ENCODE assay signal across 11 mouse cellular contexts in the genomic region with DNA sequence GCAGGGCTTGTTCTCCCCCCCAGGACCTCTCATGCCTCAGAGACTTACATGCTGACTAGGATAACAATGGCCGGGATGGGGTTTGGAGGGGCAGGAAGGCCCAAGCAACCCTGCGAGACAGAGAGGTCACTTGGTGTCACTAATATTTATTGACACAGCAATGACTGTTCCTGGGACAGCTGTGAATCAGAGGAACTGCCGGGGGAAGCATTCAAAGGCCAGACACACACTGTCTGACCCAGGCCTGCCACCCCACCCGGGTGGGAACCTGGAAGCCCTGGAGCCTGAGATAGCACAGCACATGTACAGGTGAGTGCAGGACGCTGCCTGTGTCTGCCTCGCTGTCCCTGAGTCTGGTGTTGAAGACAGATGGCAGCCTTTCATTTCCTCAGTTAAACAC.
DNase-seq lines count a peak whose midpoint lies in the region; ATAC-seq and TF ChIP-seq lines count a peak whose summit lies in the region.
"Had no signal": no experiment of that assay in that cellular context is flagged by ENCODE, and none has a peak within 500 bp of the region (broad histone marks: within the 10 kb centered on the region; RNA-seq: fewer than 3 reads in every experiment).

No protein-coding gene starts in this region.

- no peak overlapping the region for H3K9ac ChIP-seq in forebrain, embryonic 12.5 days
- no peak overlapping the region for H3K9ac ChIP-seq in forebrain, embryonic 16.5 days (replicated peaks; ENCODE audit: low read depth, low read length)
- no peak overlapping the region for H3K9ac ChIP-seq in lung, embryonic 14.5 days

- peak; percentile 41 for DNase-seq in lung, embryonic 14.5 days
- DNase-seq in lung, adult 2 months = no peak
- peak; percentile 61 for DNase-seq in embryo, embryonic 9.5 days (ENCODE audit: extremely low spot score)
- DNase-seq in limb, embryonic 10.5 days (ENCODE audit: low spot score) = no peak
- DNase-seq in spleen, adult 12 weeks (ENCODE audit: low spot score) = no peak
- no peak for DNase-seq in gastrocnemius, postnatal 14 days
- DNase-seq: heart, postnatal 14 days; layer of hippocampus, adult 9-11 months; right cerebral cortex, postnatal 4 days had no signal

- TF ChIP-seq CTCF in lung, embryonic 14.5 days (IDR thresholded peaks at IDR 0.05; ENCODE audit: low read depth) = no peak
- TF ChIP-seq CTCF in lung, adult 2 months (IDR thresholded peaks at IDR 0.05; ENCODE audit: insufficient read depth, low read length) = no peak

- H3K4me2 ChIP-seq in forebrain, embryonic 12.5 days = no peak overlapping the region
- no peak overlapping the region for H3K4me2 ChIP-seq in forebrain, embryonic 16.5 days (ENCODE audit: low read length)
- H3K4me2 ChIP-seq in lung, embryonic 14.5 days = no peak overlapping the region

- no peak overlapping the region for H3K4me3 ChIP-seq in forebrain, embryonic 12.5 days (replicated peaks)
- H3K4me3 ChIP-seq in forebrain, embryonic 16.5 days (replicated peaks; ENCODE audit: low read length) = no peak overlapping the region
- H3K4me3 ChIP-seq in lung, embryonic 14.5 days (ENCODE audit: low read depth, low read length) = no peak overlapping the region
- no peak overlapping the region for H3K4me3 ChIP-seq in lung, adult 2 months (replicated peaks; ENCODE audit: extremely low read depth, low read depth, low read length)
- H3K4me3 ChIP-seq in limb, embryonic 10.5 days = no peak overlapping the region

- H3K36me3 ChIP-seq in forebrain, embryonic 12.5 days (replicated peaks) = no peaks in the 10 kb centered on the region
- H3K36me3 ChIP-seq in forebrain, embryonic 16.5 days (ENCODE audit: control insufficient read depth, insufficient read depth) = no peaks in the 10 kb centered on the region
- no peaks in the 10 kb centered on the region for H3K36me3 ChIP-seq in lung, embryonic 14.5 days (ENCODE audit: insufficient read depth)
- H3K36me3 ChIP-seq in limb, embryonic 10.5 days = no peaks in the 10 kb centered on the region

- intact Hi-C loops in gastrocnemius, postnatal 14 days (cut with DNase I; ENCODE audit: low total_unique reads) = no loop called here

- H3K9me3 ChIP-seq in forebrain, embryonic 12.5 days = no peaks in the 10 kb centered on the region
- H3K9me3 ChIP-seq in forebrain, embryonic 16.5 days (ENCODE audit: control insufficient read depth, low read length) = no peaks in the 10 kb centered on the region
- H3K9me3 ChIP-seq in lung, embryonic 14.5 days (ENCODE audit: low read depth, low read length) = no peaks in the 10 kb centered on the region
- H3K9me3 ChIP-seq in limb, embryonic 10.5 days (replicated peaks) = no peaks in the 10 kb centered on the region

- H3K4me1 ChIP-seq in forebrain, embryonic 12.5 days = peaks cover 41% of the 10 kb centered on the region
- peaks cover 23% of the 10 kb centered on the region for H3K4me1 ChIP-seq in forebrain, embryonic 16.5 days (replicated peaks; ENCODE audit: control insufficient read depth, insufficient read depth, low read length)
- H3K4me1 ChIP-seq in lung, embryonic 14.5 days (ENCODE audit: insufficient read depth) = peaks cover 37% of the 10 kb centered on the region
- H3K4me1 ChIP-seq in lung, adult 2 months (ENCODE audit: control insufficient read depth, insufficient read depth, low read length) = peaks cover 10% of the 10 kb centered on the region
- peaks cover 72% of the 10 kb centered on the region for H3K4me1 ChIP-seq in limb, embryonic 10.5 days

- 0 out of 2 replicates have a peak, but pooled peaks cover 3% of the 10 kb centered on the region for H3K27me3 ChIP-seq in forebrain, embryonic 12.5 days
- H3K27me3 ChIP-seq in forebrain, embryonic 16.5 days (replicated peaks; ENCODE audit: control insufficient read depth, insufficient read depth, low read length) = no peaks in the 10 kb centered on the region
- H3K27me3 ChIP-seq in lung, embryonic 14.5 days (ENCODE audit: insufficient read depth, low read length) = no peaks in the 10 kb centered on the region
- H3K27me3 ChIP-seq in limb, embryonic 10.5 days (ENCODE audit: low read depth, poor library complexity, severe bottlenecking) = no peaks in the 10 kb centered on the region

- TF ChIP-seq POLR2A in lung, adult 2 months (IDR thresholded peaks at IDR 0.05; ENCODE audit: borderline replicate concordance, extremely low read depth, low read depth, low read length) = no peak

- ATAC-seq in forebrain, embryonic 12.5 days (ENCODE audit: low FRiP score) = no peak
- no peak for ATAC-seq in forebrain, embryonic 16.5 days
- ATAC-seq in lung, embryonic 14.5 days (ENCODE audit: insufficient read depth) = no peak

- H3K27ac ChIP-seq in forebrain, embryonic 12.5 days = peak overlapping the region; percentile 57; the same call in 1 of the 2 replicates
- no peak overlapping the region for H3K27ac ChIP-seq in forebrain, embryonic 16.5 days (ENCODE audit: low read length)
- no peak overlapping the region for H3K27ac ChIP-seq in lung, embryonic 14.5 days (ENCODE audit: low read depth)
- H3K27ac ChIP-seq in limb, embryonic 10.5 days = peak overlapping the region; percentile 88

- 46% methylated on average over 6 of the region's 6 CpGs for WGBS in forebrain, embryonic 12.5 days
- WGBS in forebrain, embryonic 16.5 days = 42% methylated on average over 6 of the region's 6 CpGs
- WGBS in lung, embryonic 14.5 days = 11% methylated on average over 6 of the region's 6 CpGs
- 42% methylated on average over 6 of the region's 6 CpGs for WGBS in lung, adult 2 months
- WGBS in limb, embryonic 10.5 days = 21% methylated on average over 6 of the region's 6 CpGs

Comparison
In these comparisons a context has a peak if more than half of its experiments do, and no peak if none do; other contexts are left out.
1. H3K27ac ChIP-seq: peak in forebrain, embryonic 12.5 days (single experiment) and limb, embryonic 10.5 days (single experiment); none in forebrain, embryonic 16.5 days (single experiment) and lung, embryonic 14.5 days (single experiment).
2. DNase-seq: peak in lung, embryonic 14.5 days (single experiment) and embryo, embryonic 9.5 days (single experiment); none in lung, adult 2 months (single experiment), limb, embryonic 10.5 days (single experiment), spleen, adult 12 weeks (single experiment) and gastrocnemius, postnatal 14 days (single experiment).